Mouse (Mus musculus) heart, embryonic 13.5 days (tissue): ENCODE data around the gene Dnmt3a. TPM values are rescaled to one million over a fixed set of nuclear protein-coding genes. Genes with fewer than 3 reads are reported as not detected.
A peak's percentile ranks its signal among the peaks of the same experiment; 100 is the strongest.

ENCODE experiments used
- ATAC-seq: fragments of 200-750 bp; cut with Nextera tagmentation; 2 replicates; pipeline ENCODE4 v1.8.0; 2017; ENCODE audit warnings: moderate TSS enrichment; ENCODE audit not compliant: insufficient number of reproducible peaks, low FRiP score, low TSS enrichment; ENCODE audit errors: extremely low read depth
- H3K27ac ChIP-seq: fragments of 300-500 bp; sonication (generic); replicated peaks from 2 replicates; pipeline ENCODE4 v1.5.1; 2015; ENCODE audit warnings: moderate library complexity, mild to moderate bottlenecking, inconsistent platforms
- H3K27me3 ChIP-seq: fragments of 300-500 bp; sonication (generic); replicated peaks from 2 replicates; pipeline ENCODE4 v1.6.1; 2015; ENCODE audit warnings: mild to moderate bottlenecking, inconsistent platforms
- H3K36me3 ChIP-seq: fragments of 300-500 bp; sonication (generic); 2 replicates; pipeline ENCODE4 v1.6.1; 2015; ENCODE audit warnings: mild to moderate bottlenecking, inconsistent platforms
- H3K4me1 ChIP-seq: fragments of 300-500 bp; sonication (generic); 2 replicates; pipeline ENCODE4 v1.6.1; 2015; ENCODE audit warnings: inconsistent platforms
- H3K4me2 ChIP-seq: fragments of 300-500 bp; sonication (generic); 2 replicates; pipeline ENCODE4 v1.6.1; 2015; ENCODE audit warnings: inconsistent platforms, mild to moderate bottlenecking, moderate library complexity
- H3K4me3 ChIP-seq: fragments of 300-500 bp; sonication (generic); 2 replicates; pipeline ENCODE4 v1.5.1; 2015; ENCODE audit warnings: moderate library complexity, mild to moderate bottlenecking, inconsistent platforms
- H3K9ac ChIP-seq: fragments of 300-500 bp; sonication (generic); 2 replicates; pipeline ENCODE4 v1.6.1; 2015; ENCODE audit warnings: inconsistent platforms, mild to moderate bottlenecking, moderate library complexity
- H3K9me3 ChIP-seq: fragments of 300-500 bp; sonication (generic); 2 replicates; pipeline ENCODE4 v1.6.1; 2016; ENCODE audit warnings: inconsistent platforms
- WGBS: fragments of 180-500 bp; shearing (Covaris S2); methylation state at CpG from one replicate; pipeline ENCODE4 v1.1.7; 2015; ENCODE audit warnings: mixed read lengths; 5-methylcytosine and 5-hydroxymethylcytosine counted together
- polyA plus RNA-seq: library from polyadenylated mRNA; unstranded; fragments of >200 nt; fragmentation: Nextera tagmentation; extraction: Ambion mirVana; gene quantifications from 2 replicates; pipeline ENCODE4 v1.2.1, GENCODE M21; 2015

Dnmt3a gene
- polyA plus RNA-seq, 1 experiment from 2014 or later = 94.2 TPM

DNA sequence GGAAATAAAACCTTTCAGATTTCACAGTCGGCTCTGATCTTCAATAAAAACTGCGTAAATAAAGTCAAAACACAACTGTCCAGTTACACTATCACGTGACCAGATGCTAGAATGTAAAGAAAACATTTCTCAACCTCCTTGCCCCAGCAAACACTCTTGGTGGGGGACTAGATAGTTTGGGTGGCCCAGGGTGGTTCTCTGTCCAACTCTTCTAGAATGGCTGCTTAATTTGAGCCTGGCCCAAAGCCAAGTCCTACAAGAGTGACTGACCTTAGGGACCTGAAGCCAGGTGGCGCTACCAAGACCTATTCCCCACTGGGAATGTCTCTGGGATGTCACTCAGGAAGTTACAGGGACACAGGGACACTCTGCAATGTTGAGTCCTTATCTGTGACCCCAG, 154.7 kb downstream of the Dnmt3a start:
- Histone ChIP-seq H3K36me3 (peaks cover 12% of the 10 kb centered on the region; the same call in 1 of the 2 replicates), H3K4me2 (peak overlapping the region; percentile 77), H3K27me3 (peaks cover 15% of the 10 kb centered on the region), H3K9me3 (no peaks in the 10 kb centered on the region), H3K9ac (peak overlapping the region; percentile 86), H3K27ac (peak overlapping the region; percentile 93), H3K4me1 (peaks cover 12% of the 10 kb centered on the region), H3K4me3 (peak overlapping the region; percentile 68)
- no peak for ATAC-seq
- WGBS = 41% methylated on average over 4 of the region's 4 CpGs

Other genes starting within 250 kb of the Dnmt3a start
- gene Dtnb, start 233.6 kb upstream of the Dnmt3a start, polyA plus RNA-seq = 15.9 and 16.4 TPM in 2 replicates
- 1.4 and 1.6 TPM in 2 replicates for gene Pomc, start 148.9 kb downstream of the Dnmt3a start, polyA plus RNA-seq
- 5.9 and 6.2 TPM in 2 replicates for gene Efr3b, start 232.9 kb downstream of the Dnmt3a start, polyA plus RNA-seq